Mouse (Mus musculus): ENCODE measurements at regions not wholly inside any gene's neighbourhood (a gene's known extent, or its start where the extent isn't known, plus 50 kb on each side); places are given as distances from the start of the nearest gene placed in this dataset.

DNA sequence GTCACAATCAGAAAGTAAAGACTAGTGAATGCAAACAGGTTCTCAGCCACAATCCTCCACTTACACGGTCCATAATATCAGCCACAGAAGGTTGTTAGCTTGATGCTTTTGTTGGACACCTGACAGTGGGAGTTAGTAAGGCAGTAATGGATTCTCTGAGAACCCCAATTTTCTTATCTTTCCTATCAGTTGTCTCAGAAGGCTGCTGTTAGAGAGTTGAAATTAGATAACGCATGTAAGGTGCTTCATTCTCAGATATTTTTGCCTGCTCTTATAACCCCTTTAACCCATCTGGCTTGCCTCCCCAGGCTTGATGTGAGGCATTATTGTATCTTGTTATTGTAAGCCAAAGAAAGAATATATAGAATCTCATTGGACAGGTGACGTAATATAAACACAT lies 63.0 kb upstream of the Ube2e3 start:
- intact Hi-C loops (cut with DNase I) = no loop called here

DNA sequence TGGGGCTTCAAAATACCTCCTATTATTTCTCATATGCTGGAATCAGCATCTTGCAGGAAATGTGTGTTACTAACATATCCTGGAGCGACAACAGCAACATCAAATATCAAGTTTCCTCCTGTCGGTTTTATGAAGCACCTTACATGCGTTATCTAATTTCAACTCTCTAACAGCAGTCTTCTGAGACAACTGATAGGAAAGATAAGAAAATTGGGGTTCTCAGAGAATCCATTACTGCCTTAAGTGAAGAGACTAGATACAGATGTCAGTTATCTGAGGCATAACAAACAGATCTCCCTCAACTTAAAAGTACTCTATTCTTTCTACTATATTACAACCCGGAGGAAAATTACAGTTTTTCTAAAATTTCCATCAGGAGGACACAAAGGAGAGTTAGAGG lies 64.4 kb upstream of the Ube2e3 start:
- intact Hi-C loops (cut with DNase I) = no loop called here
- DNase-seq = no peak

More for the DNA sequence above, 63.0 kb upstream of the Ube2e3 start:
- no peak for DNase-seq

DNA sequence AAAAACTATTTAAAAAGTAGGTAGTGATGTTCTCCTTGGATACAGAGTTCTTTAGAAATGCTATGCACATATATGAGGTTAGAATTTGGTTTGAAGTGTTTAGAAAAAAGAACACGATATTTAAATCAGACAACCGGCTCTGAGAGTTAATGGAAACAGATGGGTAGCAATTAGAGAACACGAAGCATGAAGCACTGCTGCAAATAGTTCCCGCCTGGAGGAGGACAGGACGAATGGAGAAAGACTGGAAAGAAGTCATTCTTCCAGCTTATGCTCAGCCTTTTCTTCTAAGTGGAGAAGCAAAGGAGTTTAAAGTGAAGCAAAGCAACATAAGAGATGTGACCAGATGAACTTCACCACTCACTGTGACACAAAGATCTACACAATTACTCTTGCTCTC lies 72.5 kb upstream of the Ube2e3 start:
- intact Hi-C loops (cut with DNase I) = no loop called here
- DNase-seq = no peak

DNA sequence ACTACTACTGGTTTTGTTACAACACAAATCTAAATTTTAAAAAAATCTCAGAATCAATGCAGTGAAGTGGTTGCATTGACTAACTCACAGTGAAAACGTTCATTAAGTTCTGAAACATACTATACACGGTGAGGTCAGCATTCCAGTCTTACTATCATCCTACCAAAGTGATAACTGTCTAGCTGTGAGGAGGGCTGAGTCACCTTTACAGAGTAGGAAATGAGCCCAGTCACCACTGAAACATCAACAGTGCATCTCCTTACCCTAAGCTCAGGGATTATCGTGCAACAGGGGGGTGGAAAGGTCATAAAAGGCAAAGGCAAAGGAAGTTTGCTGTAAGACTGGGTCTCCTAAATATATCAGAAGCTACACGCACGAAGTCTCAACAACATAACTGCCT lies 73.2 kb upstream of the Ube2e3 start:
- DNase-seq = no peak

DNA sequence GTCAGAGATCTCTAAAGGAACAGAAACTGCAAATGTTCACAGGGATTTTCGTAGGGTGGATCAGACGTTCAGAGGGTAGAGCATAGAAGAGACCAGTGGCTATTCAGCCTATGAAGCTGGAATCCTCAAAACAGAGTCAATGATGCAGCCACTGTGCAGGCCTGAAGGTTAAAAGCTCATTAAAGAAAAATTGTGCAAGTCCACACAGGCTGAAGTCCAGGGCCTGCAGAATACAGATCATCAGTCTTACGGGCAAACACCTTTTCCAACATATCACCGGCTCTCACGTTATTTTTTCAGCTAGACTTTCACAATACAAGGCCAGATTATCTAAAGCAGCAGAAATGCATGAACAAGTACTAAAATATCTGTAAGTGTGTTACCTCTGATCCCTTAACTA lies 78.8 kb upstream of the Ube2e3 start:
- intact Hi-C loops (cut with DNase I) = no loop called here
- DNase-seq = no peak

More for the DNA sequence above, 73.2 kb upstream of the Ube2e3 start:
- intact Hi-C loops (cut with DNase I) = no loop called here

DNA sequence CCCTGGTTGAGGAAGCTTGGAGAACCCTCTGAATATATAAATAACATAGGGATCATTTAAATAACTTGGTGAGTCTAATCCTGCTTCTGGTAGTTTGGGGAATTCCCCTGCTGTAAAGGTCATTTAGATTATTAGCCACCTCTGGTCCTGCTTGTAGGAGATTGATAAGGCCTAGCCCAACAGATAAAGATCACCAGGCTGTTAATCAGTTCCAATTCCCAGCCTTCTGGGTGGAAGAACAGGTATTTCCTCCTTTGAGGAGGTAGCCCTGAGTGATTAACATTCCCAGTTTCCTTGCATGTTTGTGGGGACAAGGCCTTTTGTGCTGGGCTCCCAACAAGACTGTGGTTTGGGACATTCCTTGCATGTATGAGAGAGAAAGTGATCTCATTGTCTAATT lies 79.7 kb upstream of the Ube2e3 start:
- no peak for DNase-seq
- intact Hi-C loops (cut with DNase I) = no loop called here

DNA sequence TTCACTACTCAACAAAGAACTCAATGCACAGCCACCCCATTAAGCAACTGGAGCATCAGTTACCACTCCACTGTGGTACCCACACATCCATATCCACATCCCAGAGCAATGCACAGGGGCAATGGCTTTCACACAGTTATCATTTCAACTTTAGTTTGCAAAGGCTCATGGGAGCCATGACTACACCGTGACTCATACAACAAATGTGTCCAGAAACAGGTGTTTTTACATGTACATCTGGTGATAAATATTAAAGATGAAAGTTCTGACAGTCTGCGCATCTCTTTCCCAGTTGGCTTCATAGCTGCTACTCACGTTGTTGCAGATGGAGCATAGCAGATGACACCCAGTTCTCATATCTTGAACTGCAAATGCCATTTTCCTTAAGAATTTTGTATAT lies 88.0 kb upstream of the Ube2e3 start:
- no peak for DNase-seq
- intact Hi-C loops (cut with DNase I) = no loop called here

DNA sequence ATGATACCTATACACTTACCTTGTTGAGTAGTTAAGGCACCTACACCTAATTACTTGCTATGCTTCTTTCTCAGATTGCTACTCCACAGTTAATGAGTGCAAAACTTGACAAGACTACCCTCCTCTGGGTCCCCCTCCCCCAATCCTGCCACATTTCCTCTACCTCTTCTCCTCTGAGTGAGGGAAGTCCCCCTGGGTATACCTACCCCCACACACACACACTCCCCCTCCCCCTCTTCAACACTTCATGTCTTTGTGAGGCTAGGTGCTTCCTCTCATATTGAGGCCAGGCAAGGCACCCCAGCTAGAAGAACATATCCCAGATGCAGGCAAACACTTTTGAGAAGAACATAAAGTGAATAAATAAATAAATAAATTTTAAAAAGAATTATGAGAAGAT lies 90.3 kb upstream of the Ube2e3 start:
- DNase-seq = no peak
- intact Hi-C loops (cut with DNase I) = no loop called here

DNA sequence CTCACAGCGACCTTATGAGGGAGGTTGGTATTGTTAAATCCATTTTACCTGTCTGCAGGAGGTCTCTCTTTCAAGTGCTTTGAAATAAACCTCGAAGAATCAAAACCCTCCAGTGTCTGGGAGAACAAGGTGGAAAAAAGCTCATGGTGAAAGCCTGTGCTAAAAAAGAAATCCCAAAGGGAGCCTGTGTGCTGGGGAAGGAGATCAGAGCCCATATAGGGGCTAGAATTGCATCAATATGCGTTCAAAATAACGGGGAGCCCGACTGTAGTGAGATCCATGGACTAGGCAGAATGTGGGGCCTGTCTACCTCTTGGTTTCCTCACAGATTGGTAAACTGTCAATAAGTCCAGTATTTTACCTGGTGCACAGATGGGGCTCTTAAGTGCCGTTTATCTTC lies 113.6 kb upstream of the Ube2e3 start:
- intact Hi-C loops (cut with DNase I) = no loop called here
- DNase-seq = no peak

DNA sequence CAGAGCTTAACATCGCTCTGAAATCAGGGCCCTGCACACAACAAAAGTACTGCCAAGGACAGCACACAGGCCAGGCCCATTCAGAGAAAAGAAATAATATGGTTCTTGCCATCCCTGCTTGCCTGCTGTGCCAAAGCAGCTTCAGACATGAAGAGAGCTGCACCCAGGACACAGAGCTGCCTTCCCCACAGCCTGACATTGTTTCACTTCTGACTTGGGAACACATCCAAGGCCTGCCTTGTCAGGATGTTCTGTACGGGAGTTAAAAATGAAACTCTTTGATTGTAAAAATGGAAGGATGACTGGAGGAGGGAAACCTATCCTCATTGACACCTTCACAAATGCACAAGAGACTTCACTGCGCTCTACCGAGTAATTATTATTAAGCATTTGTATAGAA lies 114.0 kb upstream of the Ube2e3 start:
- DNase-seq = no peak
- intact Hi-C loops (cut with DNase I) = no loop called here

DNA sequence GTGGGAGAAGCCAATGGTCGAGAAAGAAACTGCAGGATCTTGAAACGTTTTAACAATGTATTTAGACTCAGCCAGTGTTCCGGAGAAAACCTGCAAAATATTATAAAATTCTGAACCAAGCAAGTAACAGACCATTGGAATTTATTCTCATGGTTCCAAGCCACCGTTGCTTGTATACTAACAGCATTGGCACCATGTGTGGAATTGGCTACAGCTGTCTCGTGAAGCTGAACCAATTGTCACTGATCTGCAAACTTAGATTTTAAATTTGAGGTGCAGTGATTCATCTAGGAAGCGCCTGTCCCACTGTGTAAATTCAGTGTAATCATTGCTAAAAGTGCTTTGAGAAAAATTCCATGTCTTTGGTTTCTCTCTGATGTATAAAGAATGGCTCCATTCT lies 137.8 kb upstream of the Ube2e3 start:
- intact Hi-C loops (cut with DNase I) = no loop called here
- no peak for DNase-seq

DNA sequence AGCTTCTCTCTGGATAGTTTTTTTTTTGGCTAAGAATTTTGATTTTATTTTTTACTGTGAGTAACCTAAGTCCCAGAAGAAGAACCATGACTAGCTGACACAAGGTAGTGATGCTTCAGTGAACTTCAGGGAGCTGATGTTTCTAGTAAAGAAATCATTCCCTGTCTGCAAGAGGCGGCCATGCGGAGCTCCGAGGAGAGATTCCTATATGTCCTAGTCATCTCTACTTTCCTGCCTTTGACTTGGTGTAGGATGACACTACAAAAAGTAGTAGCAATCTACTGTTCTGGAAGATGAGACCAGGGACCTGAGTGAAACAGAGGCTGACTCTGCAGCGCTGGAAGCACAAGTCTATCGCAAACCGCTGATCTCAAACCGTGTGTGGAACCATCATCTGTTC lies 141.9 kb upstream of the Ube2e3 start:
- intact Hi-C loops (cut with DNase I) = loop anchor here (10.0 kb wide), 1 partner anchor 139 kb away; the partner anchor contains the start of gene Ube2e3
- no peak for DNase-seq

DNA sequence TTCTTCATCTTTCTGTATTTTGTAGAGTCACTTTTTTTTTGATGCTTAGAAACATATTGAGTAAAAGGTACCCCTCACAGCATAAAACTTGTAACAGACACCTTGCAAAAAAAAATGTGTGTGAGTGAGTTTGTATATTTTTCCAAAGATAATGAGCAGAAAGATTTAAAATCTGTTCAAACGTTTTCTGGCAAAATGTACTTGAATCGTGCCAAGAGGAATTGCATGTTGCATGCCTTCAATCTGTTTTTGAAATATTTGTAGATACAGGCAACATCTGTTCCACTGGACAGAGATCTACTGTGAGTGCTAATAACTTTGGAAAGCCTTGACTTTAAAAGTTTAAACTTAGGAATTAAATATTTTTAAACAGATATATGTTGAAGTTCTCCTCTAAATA lies 143.5 kb upstream of the Ube2e3 start:
- intact Hi-C loops (cut with DNase I) = loop anchor here (10.0 kb wide), 1 partner anchor 140 kb away; the partner anchor contains the start of gene Ube2e3
- no peak for DNase-seq

DNA sequence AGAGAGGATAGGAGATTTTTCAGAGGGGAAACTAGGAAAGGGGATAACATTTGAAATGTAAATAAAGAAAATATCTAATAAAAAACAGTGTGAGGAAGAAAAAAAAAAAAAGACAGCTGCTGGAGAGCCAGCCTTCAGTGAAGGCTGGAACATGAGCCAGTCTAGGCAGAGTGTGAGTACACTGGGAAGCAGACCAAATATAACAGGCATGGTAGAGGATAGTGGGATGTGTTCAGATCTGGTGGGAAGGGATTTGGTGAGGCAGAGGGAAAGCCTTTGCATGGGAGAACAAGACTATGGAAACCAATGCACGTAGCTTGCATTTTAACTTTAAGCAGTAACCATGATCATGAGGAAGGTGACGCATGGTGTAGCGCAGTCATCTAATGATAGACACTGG lies 144.5 kb upstream of the Ube2e3 start:
- DNase-seq = no peak
- intact Hi-C loops (cut with DNase I) = loop anchor here (10.0 kb wide), 1 partner anchor 141 kb away; the partner anchor contains the start of gene Ube2e3

DNA sequence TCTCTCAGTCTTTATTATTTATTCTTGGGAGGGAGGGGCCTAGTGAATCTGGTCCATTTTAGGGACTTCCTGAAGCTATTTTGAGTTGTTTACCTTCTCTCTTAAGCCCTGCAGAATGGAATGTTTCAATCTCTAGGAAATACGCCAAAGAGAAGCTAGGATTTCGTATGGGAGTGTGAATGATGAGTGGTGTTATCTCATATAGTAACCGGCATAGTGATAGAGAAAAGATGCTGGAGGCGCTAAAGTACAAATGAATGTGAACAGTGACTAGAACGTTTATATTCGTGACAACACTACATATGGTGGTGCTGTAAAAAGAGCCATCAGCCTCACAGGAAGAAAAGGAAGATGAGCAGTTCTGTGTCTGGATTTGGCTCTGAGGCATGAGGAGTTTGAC lies 145.2 kb upstream of the Ube2e3 start:
- no peak for DNase-seq

DNA sequence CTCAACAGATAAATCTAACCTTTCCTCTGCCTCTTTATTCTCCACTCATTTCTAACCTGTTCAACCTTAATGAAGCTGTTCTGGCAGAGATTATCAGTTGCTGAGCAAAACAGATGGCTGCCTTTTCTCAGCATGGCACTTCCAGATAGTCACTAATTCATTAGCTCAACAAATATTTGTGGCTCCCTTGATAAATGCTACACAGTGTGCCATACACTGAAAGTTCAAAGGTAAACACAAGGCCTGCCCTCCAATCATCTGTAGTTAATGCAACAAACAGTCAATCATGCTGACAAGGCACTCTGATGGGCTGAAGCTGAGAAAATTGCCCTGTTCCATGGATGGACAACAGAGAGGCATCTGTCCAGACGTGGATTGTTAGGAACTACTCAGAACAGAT lies 149.4 kb upstream of the Ube2e3 start:
- intact Hi-C loops (cut with DNase I) = no loop called here

More for the DNA sequence above, 145.2 kb upstream of the Ube2e3 start:
- intact Hi-C loops (cut with DNase I) = loop anchor here (10.0 kb wide), 1 partner anchor 142 kb away; the partner anchor contains the start of gene Ube2e3

DNA sequence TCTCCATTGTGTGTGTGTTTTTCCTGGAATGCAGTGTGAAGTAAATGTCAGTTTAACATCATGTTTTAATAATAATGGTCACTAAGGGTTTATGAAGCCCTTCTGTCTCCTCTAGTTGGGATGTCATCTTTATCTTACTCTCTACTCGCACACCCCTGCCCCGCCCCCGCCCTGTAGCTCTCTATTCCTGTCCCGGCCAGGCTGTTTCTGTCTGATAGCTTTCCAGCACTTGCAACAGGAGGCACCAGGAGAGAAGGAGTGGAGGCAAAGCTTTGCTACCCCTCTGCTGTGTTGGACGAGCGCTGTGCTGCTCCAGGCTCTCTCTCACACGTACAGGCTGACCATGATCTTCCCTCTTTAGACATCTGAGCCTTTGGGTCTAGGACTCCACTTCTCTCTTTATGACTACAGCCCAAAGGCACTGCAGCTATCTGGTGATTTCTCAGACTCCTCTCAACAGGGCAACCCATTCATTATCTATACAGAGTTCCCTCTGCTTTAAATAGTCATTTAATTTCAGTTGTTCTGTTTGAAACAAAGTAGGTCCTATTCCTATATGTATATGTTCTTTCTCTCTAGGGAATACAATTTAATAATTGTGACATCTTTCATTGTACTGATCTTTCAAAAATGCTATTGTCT lies 151.6 kb upstream of the Ube2e3 start:
- no peak for DNase-seq
- intact Hi-C loops (cut with DNase I) = no loop called here

More for the DNA sequence above, 149.4 kb upstream of the Ube2e3 start:
- DNase-seq = no peak

DNA sequence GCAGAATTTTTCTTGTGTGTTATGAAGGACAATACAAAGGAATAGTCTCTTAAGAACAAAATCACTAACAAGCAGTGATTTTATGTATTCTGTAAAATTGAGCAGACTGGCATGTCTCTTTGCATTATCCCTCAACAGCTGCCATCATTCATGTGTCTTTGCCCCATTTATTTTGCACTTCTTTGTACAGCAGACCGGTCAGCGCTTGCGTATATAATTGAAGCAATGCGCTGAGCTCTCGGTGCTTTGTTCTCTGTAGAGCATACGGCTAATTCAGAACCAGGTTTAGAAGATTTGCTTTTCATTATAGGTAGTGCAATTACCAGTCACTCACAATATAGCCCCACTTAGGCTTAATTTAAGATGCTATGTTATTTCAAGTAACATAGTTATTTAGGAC lies 173.1 kb upstream of the Ube2e3 start:
- no peak for DNase-seq
- intact Hi-C loops (cut with DNase I) = no loop called here

DNA sequence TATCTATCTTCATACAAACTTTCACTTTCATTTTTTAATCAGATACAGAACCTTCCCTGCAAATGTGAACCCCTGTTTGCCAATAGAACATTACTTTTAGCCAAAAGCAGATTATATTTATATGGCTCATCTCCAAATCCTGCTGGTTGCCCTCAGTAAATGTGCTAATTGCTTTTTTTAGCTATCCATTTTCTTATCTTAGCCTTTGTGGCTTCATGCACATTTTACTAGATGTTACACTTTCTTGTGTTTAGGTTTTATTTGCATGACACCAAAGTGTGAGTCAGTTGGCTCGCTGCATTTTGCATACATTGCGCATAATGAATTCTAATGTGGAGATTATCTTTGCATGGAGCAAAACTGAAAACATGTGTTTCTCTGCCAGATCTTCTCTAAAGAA lies 211.3 kb upstream of the Ube2e3 start:
- DNase-seq = no peak
- intact Hi-C loops (cut with DNase I) = no loop called here

DNA sequence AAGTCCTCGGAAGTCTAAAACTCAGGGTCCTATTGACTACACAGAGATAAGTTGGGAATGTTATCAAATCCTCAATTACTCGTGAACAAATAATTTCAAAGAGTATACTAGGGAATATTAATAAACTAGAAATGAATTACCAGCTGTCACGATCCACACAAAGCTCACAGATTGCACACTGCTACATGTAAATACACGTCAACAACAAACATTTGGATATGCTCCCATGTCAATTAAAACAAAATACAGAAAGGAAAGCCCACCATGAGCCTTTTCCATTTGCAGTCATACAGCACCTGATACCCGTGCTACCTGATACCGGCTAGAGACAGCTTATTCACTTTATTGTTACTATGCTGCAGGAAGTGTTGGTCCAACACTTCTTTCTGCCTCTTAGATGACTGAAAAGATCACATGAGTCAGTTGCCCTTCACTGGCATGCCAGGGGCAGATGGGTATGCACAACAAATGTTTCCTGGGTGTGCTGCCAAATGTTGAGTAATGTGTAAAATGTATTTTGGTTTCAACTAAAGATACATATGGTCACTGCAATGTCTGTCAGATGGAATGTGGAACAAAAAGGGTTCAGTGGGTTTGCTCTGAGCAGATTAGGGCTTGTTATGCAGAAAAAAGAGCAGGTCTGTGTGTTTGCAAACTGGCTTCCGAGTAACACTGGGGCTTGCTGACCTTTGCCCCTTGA lies 212.6 kb upstream of the Ube2e3 start:
- peak; percentile 18 for DNase-seq
- intact Hi-C loops (cut with DNase I) = no loop called here

DNA sequence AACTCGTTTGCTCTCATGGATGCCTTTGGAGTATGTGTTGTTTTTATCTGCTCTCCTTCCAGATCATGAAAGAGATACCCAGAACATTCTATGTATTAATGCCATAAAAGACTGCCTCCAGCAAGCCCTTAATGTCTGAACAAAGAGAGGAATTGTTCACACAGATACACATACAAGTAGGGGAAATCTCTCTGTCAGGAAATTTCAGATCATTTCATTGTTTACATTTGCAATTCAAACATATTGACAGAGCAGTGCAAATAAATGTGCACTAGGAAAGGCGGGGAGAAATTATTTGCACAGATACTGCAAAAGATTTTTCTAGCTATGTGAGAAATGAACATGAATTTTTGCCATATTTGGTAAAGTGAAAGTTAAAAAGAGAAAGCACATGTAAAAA lies 216.4 kb upstream of the Ube2e3 start:
- intact Hi-C loops (cut with DNase I) = no loop called here
- DNase-seq = no peak

DNA sequence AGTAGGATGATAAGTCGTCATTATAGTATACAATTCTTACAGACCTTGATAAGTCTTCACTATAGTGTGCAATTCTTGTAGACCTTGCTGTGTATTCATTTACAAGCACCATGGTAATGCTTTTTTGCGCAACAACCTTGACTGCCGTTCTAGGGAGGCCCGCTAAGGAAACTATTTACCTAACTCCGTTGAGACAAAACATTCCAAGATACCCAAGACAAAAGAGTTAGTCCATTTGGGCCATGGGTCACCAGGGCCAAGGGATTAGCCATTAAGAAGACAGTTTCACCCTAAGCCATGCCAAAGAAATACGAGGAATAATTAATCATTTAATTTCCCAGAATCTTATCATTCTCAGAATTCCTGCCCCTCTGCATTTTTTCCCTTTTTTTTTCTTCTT lies 227.6 kb upstream of the Ube2e3 start:
- intact Hi-C loops (cut with DNase I) = no loop called here
- no peak for DNase-seq

DNA sequence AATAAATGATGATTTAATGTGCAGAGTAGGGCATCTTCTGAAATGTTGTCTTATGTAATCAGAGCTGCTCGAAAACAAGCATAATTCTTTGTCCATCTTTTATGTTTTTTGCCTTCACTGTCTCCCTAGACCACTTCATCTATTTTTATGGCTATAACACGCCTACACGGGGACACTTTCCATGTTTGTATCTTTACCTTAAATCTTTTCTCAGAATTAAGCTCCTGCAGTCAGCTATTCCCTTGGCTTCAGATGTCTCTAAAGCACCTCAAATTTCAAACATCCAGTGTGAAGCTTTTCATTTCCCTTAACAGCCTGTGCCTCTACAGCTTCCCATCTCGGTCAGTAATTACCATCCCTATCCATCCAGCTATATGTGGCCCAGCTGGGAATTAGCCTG lies 242.7 kb upstream of the Ube2e3 start:
- no peak for DNase-seq
- intact Hi-C loops (cut with DNase I) = no loop called here

All from left cerebral cortex, postnatal 4 days (tissue).